Mouse (Mus musculus) liver, adult (tissue): ENCODE data around the gene Anapc7.

Experiments
- GATA4 ChIP-seq: IDR thresholded peaks from 2 replicates; pipeline ENCODE4 v1.6.1; 2014; ENCODE audit warnings: mild to moderate bottlenecking, low read length; ENCODE audit not compliant: insufficient replicate concordance

Gene Anapc7

DNA sequence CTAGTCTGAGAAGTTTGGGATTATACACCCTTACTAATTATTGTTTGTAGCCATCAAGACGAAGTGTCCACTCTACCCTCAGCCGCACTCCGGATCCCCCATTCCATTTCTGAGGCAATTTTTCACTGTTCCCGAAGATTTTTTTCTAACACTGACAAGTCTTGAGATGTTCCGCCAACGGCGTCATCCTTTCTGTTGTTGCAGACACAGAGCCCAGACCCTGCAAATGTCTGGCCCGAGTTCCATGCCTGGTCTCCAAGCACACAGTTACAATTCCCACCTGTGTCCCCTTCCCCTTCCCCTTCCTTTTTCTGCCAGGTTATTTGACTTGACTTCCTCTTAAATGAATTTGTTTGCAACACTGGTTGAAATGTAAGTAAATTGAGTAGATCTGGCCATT lies 21.6 kb upstream of the Anapc7 start:
- TF ChIP-seq GATA4, result no peak

- no peak; the same call in 1 of the 2 replicates for TF ChIP-seq GATA4
Observed at GRCm38 (mm10) chr5:122400628-122401302, 20.7 kb upstream of the Anapc7 start.

- TF ChIP-seq GATA4, result no peak
Observed at GRCm38 (mm10) chr5:122401303-122401640, 20.2 kb upstream of the Anapc7 start.

DNA sequence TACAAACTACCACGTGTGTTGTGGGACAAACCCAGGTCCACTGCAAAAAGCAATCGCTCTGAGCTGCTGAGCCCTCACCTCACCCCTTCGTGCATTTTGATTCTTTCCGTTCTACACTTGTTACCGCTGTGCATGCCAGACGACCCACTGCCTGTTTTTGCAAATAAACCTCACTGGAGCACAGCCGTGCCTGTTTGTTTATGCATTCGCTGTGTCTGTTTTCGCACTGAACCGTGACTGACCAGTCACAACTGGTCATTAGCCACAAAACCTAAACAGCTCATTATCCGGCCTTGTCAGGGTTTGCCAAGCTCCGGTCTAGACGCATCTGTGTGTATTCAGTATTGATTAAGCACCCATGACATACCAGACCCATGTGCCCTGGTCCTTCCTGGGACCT lies 19.3 kb upstream of the Anapc7 start:
- TF ChIP-seq GATA4, result no peak

DNA sequence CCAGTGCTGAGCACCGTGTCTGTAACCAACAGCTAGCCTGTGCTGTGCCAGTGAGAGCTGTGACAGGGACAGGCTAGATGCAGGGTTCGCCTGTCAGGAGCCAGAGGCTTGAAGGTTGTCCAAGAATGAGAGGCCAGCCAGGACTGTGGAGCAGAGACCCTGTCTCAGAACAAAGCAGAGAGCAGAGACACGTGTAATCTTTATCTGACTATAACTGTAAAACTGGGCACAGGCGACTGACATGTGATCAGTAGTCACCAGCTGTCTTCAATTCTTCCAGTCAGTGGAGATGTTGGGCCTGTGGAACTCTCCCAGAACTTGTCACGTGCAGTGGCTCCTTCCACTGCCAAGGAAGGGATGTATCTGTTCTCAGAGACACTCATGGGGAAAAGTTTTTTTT lies 18.7 kb upstream of the Anapc7 start:
- no peak for TF ChIP-seq GATA4

DNA sequence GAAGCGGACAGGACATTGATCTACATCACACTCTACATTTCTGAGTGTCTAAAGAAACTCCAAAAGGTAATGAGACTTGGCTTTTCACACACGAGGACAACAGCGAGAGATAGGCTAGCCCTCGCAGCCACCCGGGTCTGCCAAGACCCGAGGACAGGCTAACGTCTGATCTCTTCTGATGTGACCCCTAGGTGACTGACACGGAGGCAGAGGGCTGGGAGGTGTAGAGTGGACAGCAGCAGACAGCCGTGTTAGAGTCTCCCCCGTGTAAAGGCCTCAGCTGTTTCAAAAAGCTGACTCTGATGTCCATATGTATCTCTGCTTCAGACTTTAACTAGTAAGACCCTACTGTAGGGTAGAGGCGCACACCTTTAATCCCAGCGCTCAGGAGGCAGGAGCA lies 18.1 kb upstream of the Anapc7 start:
- TF ChIP-seq GATA4, result no peak

DNA sequence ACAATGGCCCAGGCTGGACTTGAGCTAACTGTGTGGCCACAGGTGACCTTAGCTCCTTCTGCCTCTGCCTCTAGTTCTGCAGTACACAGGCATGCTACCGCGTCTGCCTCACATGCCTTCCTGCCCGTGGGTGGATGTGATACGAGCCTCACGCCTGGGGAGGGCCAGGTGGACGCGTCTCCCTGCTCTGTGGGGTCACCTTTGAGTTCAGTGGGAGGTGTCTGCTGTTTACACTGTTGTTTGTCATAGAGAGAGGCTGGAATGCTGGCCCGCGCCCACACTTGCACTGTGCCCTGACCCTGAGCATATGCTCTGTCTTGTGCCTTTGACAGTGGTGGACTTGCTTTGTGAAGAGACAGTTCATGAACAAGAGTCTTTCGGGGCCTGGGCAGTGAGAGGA lies 16.0 kb upstream of the Anapc7 start:
- no peak for TF ChIP-seq GATA4

DNA sequence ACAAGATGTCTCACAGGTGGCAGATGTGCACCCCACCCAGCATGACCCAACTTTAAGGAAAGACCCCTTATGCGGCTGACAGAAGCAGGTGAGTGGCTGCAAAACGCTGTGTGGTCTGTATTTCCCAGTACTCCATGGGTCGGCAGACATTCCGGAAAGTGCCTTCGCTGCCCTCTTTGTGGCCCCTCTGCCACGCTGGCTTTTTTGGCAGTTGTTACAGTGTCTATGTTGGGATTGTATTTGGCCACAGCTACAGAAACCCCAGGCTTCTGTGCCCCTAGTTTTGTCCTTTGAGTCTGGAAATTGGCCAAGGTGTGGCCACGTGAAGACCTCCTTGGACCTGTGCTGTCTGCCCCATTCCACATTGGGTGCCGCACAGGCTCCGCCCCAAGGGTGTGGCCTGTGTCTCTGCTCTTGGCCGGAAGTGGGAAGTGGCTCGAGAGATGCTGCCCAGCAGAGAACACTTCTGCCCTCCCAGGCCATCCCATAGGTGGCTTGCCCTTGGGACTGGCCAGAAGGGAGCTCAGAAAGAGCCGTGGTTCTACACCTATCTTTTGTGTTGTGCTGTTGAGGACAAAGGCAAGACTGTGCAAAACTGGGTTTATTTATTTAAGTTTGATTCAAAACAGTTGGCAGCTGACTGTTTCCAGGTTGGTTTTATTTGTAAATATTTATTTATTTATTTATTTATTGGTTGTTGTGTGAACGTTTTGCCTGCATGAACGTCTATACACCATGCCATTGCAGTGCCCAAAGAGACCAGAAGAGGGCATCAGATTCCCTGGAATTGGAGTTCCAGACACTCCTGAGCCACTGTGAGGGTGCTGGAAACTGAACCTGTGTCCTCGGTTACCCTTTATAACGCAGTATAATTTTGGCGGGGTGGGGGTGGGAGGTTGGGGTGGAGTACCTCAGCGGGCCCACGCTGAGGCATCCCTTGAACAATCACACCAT lies 11.5 kb upstream of the Anapc7 start:
- TF ChIP-seq GATA4, result no peak

GRCm38 (mm10) chr5:122411892-122412291 lies 9.6 kb upstream of the Anapc7 start:
- no peak for TF ChIP-seq GATA4

DNA sequence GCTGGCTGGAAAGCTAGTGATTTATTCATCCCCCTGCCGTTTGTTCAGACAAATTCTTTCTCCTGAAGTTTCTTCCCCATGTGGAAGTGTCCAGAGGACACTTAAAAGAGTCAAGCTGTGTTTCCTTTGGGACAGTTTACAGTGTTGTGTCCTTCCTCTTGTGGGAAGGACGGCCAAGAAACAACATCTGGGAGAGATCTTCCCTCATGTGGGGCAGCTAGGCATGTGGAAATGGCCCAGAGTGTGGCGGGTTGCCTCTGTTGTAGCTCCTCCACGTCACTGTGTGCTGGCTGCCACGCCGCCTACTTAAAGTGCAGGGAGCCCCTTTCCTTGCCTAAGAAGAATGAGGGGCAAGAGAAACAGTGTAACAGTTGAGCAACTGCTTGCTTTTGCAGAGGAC lies 8.7 kb upstream of the Anapc7 start:
- no peak for TF ChIP-seq GATA4

GRCm38 (mm10) chr5:122414351-122414750 lies 7.1 kb upstream of the Anapc7 start:
- TF ChIP-seq GATA4, result no peak

- TF ChIP-seq GATA4, result no peak
Observed at GRCm38 (mm10) chr5:122415465-122415864, 6.0 kb upstream of the Anapc7 start.

DNA sequence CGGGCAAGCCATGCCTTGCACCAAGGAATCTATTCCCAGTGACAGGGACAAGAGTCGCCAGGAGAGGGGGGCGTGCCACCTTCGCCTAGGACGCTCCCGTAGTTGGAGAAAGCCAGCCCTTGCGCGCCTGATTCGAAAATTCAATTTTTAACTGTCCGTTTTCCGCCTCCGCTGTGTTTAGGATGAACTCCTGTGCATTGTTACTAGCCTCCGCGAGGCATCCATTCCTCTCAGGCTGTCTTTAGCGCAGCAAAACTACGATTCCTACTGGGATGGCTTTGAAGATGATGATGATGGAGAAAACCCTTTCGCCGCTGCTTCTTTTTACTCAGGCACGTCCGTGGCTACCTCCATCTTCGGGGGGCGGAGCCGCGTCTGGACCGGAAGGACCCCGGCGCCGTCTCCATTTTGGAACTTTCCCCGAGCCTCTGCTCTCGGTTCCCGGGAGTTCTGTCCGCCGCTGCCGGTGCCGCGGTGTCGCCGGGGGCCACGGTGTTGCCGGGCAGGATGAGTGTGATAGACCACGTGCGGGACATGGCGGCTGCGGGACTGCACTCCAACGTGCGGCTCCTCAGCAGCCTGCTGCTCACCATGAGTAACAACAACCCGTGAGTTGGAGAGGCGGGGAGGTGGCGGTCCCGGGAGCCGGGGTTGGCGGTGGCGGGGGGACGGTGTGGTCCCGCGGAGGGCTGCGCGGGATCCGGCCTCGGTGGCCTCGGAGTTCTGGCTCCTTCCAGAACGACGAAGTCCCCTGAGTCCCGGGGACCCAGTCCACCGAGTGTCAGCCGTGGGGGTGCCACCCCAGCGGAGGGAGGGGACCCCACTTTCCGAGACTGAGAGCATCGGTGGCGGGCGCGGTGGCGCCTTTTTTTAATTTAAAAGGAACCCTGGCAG lies 825 bp downstream of the Anapc7 start:
- peak; percentile 25; the same call in 1 of the 2 replicates for TF ChIP-seq GATA4

GRCm38 (mm10) chr5:122423083-122423482 lies 1.6 kb downstream of the Anapc7 start:
- no peak for TF ChIP-seq GATA4

- no peak for TF ChIP-seq GATA4
Observed at GRCm38 (mm10) chr5:122425550-122425949, 4.1 kb downstream of the Anapc7 start.
